Mouse (Mus musculus) thymus, postnatal 0 days (tissue): ENCODE results near the gene Dap. TPM values are rescaled to one million over a fixed set of nuclear protein-coding genes. Genes with fewer than 3 reads are reported as not detected.

Experiments
- DNase-seq: peaks from one replicate; pipeline ENCODE4 v3.0.0-alpha.2; 2015; ENCODE audit warnings: low spot score
- polyA plus RNA-seq: library from polyadenylated mRNA; unstranded; fragments of >200 nt; fragmentation: Nextera tagmentation; extraction: Ambion mirVana; gene quantifications from 2 replicates; pipeline ENCODE4 v1.2.1, GENCODE M21; 2015

Dap gene
- polyA plus RNA-seq = 88.6 and 89.5 TPM in 2 replicates

DNA sequence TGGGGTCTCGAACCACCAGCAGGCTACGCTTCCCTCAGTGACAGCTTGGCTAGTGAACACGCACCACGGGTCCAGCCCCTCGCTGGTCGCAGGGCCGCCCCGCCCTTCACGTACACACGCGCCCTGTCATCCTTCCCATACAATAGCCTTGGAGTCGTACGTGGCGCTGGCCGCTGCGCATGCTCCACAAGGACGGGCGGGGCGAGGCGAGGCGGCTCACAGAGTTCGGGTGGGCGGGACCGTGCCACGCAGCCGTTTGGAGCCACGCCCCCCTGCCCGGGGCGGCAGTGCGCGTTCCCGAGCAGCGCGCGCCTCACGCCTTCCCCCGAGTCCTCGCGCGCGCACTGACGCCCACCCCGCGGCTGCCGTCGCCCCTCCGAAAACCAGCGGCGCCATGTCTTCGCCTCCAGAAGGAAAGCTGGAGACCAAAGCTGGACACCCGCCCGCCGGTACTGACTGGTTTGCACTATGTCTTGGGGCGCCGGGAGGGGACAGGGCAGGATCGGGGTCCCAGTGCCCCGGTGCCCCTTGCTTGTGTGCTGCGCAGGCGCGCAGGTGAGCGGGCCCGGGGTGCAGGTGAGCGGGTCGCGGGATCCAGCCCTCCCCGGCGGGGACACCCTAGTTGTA is at the start of gene Dap:
TSS of gene Dap (plus strand) at position 180 of the 627 bp plus-strand sequence.
- DNase-seq = peak; percentile 95

GRCm38 (mm10) chr15:31176566-31176965 is 47.5 kb upstream of the Dap start:
- DNase-seq = no peak

- no peak for DNase-seq
These were observed 39.3 kb upstream of the Dap start for GRCm38 (mm10) chr15:31184651-31185443.

DNA sequence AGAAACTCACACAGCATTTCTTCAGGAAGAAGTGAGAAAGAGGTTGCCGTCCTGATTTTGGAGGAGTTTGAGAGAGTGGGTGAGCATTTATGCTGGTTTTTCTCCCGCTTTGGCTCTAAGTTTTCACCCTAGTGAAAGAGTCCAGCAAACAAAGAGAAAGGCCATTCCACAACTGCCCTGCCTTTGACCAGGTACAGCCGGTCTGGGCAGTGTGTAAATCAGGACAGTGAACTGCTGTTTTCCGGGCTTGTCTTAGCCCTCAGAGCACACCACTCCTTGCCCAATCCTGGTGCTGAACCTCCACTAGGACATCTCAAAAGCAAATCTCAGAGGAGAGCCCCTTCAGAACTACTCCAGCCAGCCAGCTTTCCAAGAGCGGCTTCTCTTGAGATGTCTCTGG is 38.6 kb upstream of the Dap start:
- no peak for DNase-seq

- DNase-seq = no peak
These were observed 37.7 kb upstream of the Dap start for GRCm38 (mm10) chr15:31186371-31186901.

GRCm38 (mm10) chr15:31192563-31192962 is 31.6 kb upstream of the Dap start:
- no peak for DNase-seq

DNA sequence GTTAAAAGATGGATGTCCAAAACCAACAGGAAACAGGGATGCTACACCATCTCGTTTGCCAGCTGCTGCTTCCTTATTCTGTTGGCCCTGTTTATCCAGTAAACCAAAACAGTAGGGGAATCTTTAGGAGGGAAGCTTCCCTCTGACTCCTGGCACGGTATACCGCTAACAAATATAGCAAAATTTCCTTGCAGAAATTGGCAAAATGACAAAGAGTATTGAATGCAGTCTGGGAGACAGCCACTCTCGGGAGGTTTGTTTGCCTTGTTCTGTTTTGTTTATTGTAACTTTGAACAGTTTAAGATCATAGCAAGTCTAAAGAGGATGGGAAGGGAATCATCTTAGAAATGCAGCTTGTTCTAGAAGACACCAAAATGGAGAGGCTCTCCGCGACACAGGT is 28.3 kb upstream of the Dap start:
- no peak for DNase-seq

- no peak for DNase-seq
These were observed 16.6 kb upstream of the Dap start for GRCm38 (mm10) chr15:31207346-31208093.

DNA sequence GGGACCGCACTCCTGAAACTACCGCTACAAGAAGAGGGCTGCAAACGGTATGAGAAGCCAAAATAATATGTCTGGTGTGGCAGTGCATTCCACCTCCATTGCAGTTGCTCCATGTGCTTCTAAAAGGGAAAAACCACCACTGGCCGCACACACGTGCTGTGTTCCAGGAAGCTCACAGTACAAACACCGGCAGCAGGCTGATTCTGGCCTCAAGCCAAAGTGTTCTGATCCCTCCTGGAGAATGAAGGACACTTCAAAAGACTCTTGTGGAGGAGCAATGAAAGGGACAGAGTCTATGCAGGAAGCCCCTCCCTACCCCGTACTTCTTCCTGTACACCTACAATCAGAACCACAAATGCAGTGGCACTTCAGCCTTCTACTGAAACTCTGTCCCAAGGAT is 12.2 kb upstream of the Dap start:
- no peak for DNase-seq

GRCm38 (mm10) chr15:31213619-31214270 is 10.4 kb upstream of the Dap start:
- no peak for DNase-seq

- DNase-seq = peak; percentile 85
These were observed 1.9 kb upstream of the Dap start for GRCm38 (mm10) chr15:31222216-31222615.

- DNase-seq = no peak
These were observed 449 bp upstream of the Dap start for GRCm38 (mm10) chr15:31223596-31224134.

DNA sequence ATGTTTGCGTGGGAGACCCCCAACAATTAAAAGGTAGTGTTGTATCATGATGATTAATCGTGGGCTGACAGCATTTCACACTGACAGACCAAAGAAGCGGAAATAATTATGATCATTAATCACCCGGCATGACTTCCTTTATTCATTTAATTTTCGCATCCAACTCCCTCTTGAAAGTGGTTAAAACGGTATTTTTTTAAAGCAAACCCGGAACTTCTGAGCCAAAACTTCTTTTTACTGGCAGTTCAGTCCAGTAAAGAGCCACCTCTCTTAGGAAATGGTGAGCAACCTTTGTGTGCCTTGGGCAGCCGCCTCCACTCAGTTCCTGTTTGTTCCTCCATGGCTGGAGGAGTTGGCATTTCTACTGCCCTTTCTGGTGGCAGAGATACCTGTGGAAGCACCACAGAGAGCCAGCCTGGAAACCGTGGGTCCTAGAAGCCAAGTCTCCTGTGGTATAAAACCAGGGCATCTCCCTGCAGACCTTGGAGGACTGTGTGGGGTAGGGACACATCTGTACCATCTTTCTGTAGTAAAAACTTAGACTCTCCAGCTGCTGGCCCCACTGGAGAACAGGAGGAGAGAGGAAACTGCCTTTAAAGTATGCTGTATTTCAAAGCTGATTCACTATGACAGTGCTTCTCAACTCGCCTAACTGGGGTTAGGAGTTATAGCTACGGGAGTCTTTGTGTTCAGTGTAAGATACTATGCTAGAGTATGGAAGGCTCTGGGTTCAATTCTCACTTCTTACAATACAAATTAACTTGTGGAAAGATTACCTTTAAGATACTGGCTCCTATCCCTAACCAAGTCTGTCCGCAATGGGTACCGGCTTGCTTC is 910 bp downstream of the Dap start:
- peak; percentile 39 for DNase-seq

GRCm38 (mm10) chr15:31225643-31226325 is 1.7 kb downstream of the Dap start:
- no peak for DNase-seq

- peak; percentile 9 for DNase-seq
These were observed 2.4 kb downstream of the Dap start for GRCm38 (mm10) chr15:31226464-31226863.

GRCm38 (mm10) chr15:31227793-31228192 is 3.7 kb downstream of the Dap start:
- DNase-seq = no peak

DNA sequence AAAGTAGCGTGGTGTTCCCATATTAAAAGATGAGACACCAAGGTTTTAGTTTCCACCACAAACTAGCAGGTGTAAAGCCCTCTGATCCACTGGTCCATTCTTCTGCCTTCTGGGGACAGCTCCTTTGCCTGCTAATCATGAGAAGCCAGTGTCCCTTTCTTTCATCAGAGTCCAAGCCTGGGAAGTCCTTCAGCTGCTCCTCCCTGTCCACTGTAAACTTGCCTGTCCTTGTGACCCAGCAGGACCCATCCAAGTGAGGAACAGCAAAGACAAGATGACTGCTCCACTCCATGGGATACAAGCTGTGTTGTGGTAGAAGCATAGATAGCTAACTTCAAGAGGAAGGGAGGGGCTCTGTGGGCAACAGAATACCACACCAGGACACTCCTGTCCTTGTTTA is 8.9 kb downstream of the Dap start:
- DNase-seq = no peak

DNA sequence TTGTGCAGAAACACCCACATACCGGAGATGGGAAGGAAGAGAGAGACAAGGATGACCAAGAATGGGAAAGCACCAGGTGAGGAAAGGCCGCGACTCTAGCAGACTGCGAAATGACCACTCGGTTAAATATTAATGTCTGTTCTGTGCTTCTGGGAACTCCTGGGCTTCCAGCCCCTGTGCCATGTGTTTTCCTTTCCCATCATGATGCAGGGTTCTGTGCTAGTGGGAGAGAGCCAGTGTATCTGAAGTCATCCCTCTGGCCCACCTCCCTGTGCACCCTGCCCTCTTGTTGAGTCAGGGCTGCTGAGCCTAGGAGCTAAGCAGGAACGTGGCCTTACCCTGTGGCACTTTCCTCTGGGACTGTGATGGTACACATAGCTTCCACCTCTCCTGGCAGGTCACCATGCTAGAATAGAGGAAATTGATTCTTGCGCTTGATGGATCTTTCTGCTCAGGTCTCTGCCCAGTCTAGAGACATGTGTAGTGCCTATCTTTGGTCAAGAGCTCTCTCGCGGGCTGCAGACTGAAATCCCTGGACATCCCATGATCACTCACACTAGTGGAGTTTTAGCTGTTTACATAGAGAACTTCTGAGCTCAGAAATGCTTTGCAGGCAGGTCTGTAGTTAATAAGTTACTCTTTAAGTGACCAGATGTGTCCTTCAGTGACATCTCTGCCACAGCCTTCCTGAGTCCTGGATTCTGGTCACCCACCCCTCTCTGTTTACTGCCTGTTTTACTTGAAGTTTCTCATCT is 11.9 kb downstream of the Dap start:
- no peak for DNase-seq

DNA sequence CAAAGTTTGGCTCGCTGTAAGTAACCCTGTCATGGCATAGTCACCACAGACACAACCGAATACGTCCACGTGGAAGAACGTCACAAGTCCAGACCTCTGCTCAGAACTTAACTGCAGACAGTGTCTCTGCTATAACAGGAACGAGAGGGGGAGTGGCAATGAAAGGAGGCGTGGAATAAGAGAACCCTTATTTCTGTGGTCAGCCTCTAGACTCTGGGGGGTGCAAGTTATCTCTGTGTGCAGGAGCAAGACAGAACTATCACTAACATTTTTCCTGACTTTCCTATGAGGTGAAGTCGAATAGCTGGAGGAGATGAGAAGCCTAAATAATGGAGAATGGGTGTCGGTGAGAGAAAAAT is 12.4 kb downstream of the Dap start:
- DNase-seq = no peak
